8 mouse cellular contexts compared by ENCODE assay signal in genomic region chr4:22131751-22132736, GRCm38 (mm10).
DNase-seq lines count a peak whose midpoint lies in the region; ATAC-seq and TF ChIP-seq lines count a peak whose summit lies in the region.

No protein-coding gene starts in this region.

- H3K9ac ChIP-seq in kidney, embryonic 14.5 days (ENCODE audit: low read depth, low read length), result no peak overlapping the region
- H3K9ac ChIP-seq in limb, embryonic 14.5 days (ENCODE audit: low read depth, low read length, severe bottlenecking), result no peak overlapping the region

- intact Hi-C loops in gastrocnemius, postnatal 36 days (cut with DNase I), result loop anchor here (10.0 kb wide), 1 partner anchor 343 kb away; no protein-coding TSS in a partner anchor

- no peak for TF ChIP-seq POLR2A in limb, embryonic 14.5 days (IDR thresholded peaks at IDR 0.05; ENCODE audit: borderline replicate concordance, extremely low read depth, insufficient read depth, insufficient read length)

- no peaks in the 10 kb centered on the region for H3K9me3 ChIP-seq in kidney, embryonic 14.5 days (ENCODE audit: control insufficient read depth, low read length)
- no peaks in the 10 kb centered on the region for H3K9me3 ChIP-seq in limb, embryonic 14.5 days (ENCODE audit: control insufficient read depth, low read length)

- peak; percentile 42 for DNase-seq in testis, postnatal 10 days (ENCODE audit: low spot score)
- DNase-seq in testis, postnatal 14 days (ENCODE audit: low spot score), result no peak
- DNase-seq in adrenal gland, postnatal 14 days, result peak; percentile 43
- DNase-seq in frontal cortex, adult 2 months (ENCODE audit: extremely low spot score in 1 of 2, low spot score in 1 of 2), result peak; percentile 27 to 85
- DNase-seq in limb, embryonic 14.5 days (ENCODE audit: low spot score), result peak; percentile 36
- DNase-seq in right cerebral cortex, postnatal 10 days (ENCODE audit: low spot score in 2 of 2), result peak; percentile 69 to 73
- DNase-seq in gastrocnemius, postnatal 36 days, result no peak

- H3K27ac ChIP-seq in kidney, embryonic 14.5 days (ENCODE audit: low read depth, low read length), result no peak overlapping the region
- H3K27ac ChIP-seq in limb, embryonic 14.5 days (replicated peaks; ENCODE audit: low read depth, low read length), result no peak overlapping the region

- ATAC-seq in kidney, embryonic 14.5 days (ENCODE audit: low FRiP score, low TSS enrichment), result peak; percentile 71; the same call in 1 of the 2 replicates
- peak; percentile 30; the same call in 1 of the 2 replicates for ATAC-seq in limb, embryonic 14.5 days (ENCODE audit: low FRiP score, low read depth)

- H3K4me2 ChIP-seq in kidney, embryonic 14.5 days (replicated peaks; ENCODE audit: low read depth, low read length), result no peak overlapping the region
- no peak overlapping the region for H3K4me2 ChIP-seq in limb, embryonic 14.5 days (replicated peaks; ENCODE audit: low read depth, low read length, severe bottlenecking)

- WGBS in kidney, embryonic 14.5 days, result 64% methylated on average over 13 of the region's 13 CpGs
- 69% methylated on average over 13 of the region's 13 CpGs for WGBS in limb, embryonic 14.5 days

- H3K27me3 ChIP-seq in kidney, embryonic 14.5 days (ENCODE audit: control insufficient read depth, insufficient read depth, low read length), result no peaks in the 10 kb centered on the region; the same call in 1 of the 2 replicates
- no peaks in the 10 kb centered on the region for H3K27me3 ChIP-seq in limb, embryonic 14.5 days (ENCODE audit: control insufficient read depth, insufficient read depth, low read length)

- H3K4me1 ChIP-seq in kidney, embryonic 14.5 days (ENCODE audit: control insufficient read depth, insufficient read depth, low read length), result no peaks in the 10 kb centered on the region
- no peaks in the 10 kb centered on the region for H3K4me1 ChIP-seq in limb, embryonic 14.5 days (ENCODE audit: control insufficient read depth, insufficient read depth, low read length)

- no peak overlapping the region for H3K4me3 ChIP-seq in kidney, embryonic 14.5 days (ENCODE audit: low read length)
- no peak overlapping the region for H3K4me3 ChIP-seq in limb, embryonic 14.5 days (replicated peaks; ENCODE audit: low read length)

- H3K36me3 ChIP-seq in kidney, embryonic 14.5 days (ENCODE audit: control insufficient read depth, insufficient read depth, low read length), result no peaks in the 10 kb centered on the region
- no peaks in the 10 kb centered on the region for H3K36me3 ChIP-seq in limb, embryonic 14.5 days (ENCODE audit: control insufficient read depth, insufficient read depth, low read length)

Comparison
In these comparisons a context has a peak if more than half of its experiments do, and no peak if none do; other contexts are left out.
1. DNase-seq: peak in testis, postnatal 10 days (single experiment), adrenal gland, postnatal 14 days (single experiment), frontal cortex, adult 2 months (2 of 2), limb, embryonic 14.5 days (single experiment) and right cerebral cortex, postnatal 10 days (2 of 2); none in testis, postnatal 14 days (single experiment) and gastrocnemius, postnatal 36 days (0 of 2).